ENCODE assay signal across 28 mouse cellular contexts in genomic region chr8:64647148-64647547, GRCm38 (mm10). TPM values are rescaled to one million over a fixed set of nuclear protein-coding genes. Genes with fewer than 3 reads are reported as not detected.
A peak's percentile ranks its signal among the peaks of the same experiment; 100 is the strongest.
DNase-seq lines count a peak whose midpoint lies in the region; ATAC-seq and TF ChIP-seq lines count a peak whose summit lies in the region.
"Had no signal": no experiment of that assay in that cellular context is flagged by ENCODE, and none has a peak within 500 bp of the region (broad histone marks: within the 10 kb centered on the region; RNA-seq: fewer than 3 reads in every experiment).

No protein-coding gene starts in this region.

- no peaks in the 10 kb centered on the region for H3K9me3 ChIP-seq in stomach, embryonic 16.5 days (replicated peaks; ENCODE audit: control insufficient read depth, low read length)
- H3K9me3 ChIP-seq: embryonic facial prominence, embryonic 12.5 days; G1E; heart, embryonic 15.5 days; hindbrain, embryonic 13.5 days; limb, embryonic 13.5 days; lung, embryonic 15.5 days; midbrain, embryonic 12.5 days had no signal

- intact Hi-C loops in gastrocnemius, adult 2 months (cut with DNase I), result no loop called here

- no peak; the same call in 1 of the 2 replicates for ATAC-seq in stomach, embryonic 16.5 days (ENCODE audit: insufficient read depth, low FRiP score)
- ATAC-seq: forebrain, embryonic 16.5 days; inflammation-experienced regulatory T-cells, adult 6 months had no signal

- no peaks in the 10 kb centered on the region for H3K36me3 ChIP-seq in stomach, embryonic 16.5 days (ENCODE audit: control insufficient read depth, insufficient read depth, low read length)
- H3K36me3 ChIP-seq: embryonic facial prominence, embryonic 12.5 days; G1E; heart, embryonic 15.5 days; hindbrain, embryonic 13.5 days; limb, embryonic 13.5 days; lung, embryonic 15.5 days; midbrain, embryonic 12.5 days had no signal

- H3K4me1 ChIP-seq in cortical plate, adult 2 months (ENCODE audit: control insufficient read depth, insufficient read depth, low read length), result peaks cover 23% of the 10 kb centered on the region; the same call in 1 of the 2 replicates
- no peaks in the 10 kb centered on the region for H3K4me1 ChIP-seq in stomach, embryonic 16.5 days (ENCODE audit: control insufficient read depth, insufficient read depth, low read length)
- H3K4me1 ChIP-seq: embryonic facial prominence, embryonic 12.5 days; hindbrain, embryonic 13.5 days; lung, embryonic 15.5 days; midbrain, embryonic 12.5 days had no signal

- no peak overlapping the region for H3K4me2 ChIP-seq in stomach, embryonic 16.5 days (ENCODE audit: low read depth, low read length)
- H3K4me2 ChIP-seq: embryonic facial prominence, embryonic 12.5 days; heart, embryonic 15.5 days; hindbrain, embryonic 13.5 days; limb, embryonic 13.5 days; liver, embryonic 11.5 days; lung, embryonic 15.5 days; midbrain, embryonic 12.5 days had no signal

- H3K27me3 ChIP-seq in stomach, embryonic 16.5 days (ENCODE audit: control insufficient read depth, insufficient read depth, low read length), result no peaks in the 10 kb centered on the region
- H3K27me3 ChIP-seq: embryonic facial prominence, embryonic 12.5 days; heart, embryonic 15.5 days; hindbrain, embryonic 13.5 days; limb, embryonic 13.5 days; lung, embryonic 15.5 days; midbrain, embryonic 12.5 days had no signal

- no peak overlapping the region for H3K4me3 ChIP-seq in gastrocnemius, adult 2 months
- no peak overlapping the region for H3K4me3 ChIP-seq in layer of hippocampus, adult 2 months
- H3K4me3 ChIP-seq in cortical plate, adult 2 months (ENCODE audit: insufficient read depth, low read length), result no peak overlapping the region
- no peak overlapping the region for H3K4me3 ChIP-seq in stomach, embryonic 16.5 days (replicated peaks; ENCODE audit: low read length)
- H3K4me3 ChIP-seq: embryonic facial prominence, embryonic 12.5 days; erythroblast, embryonic 14.5 days; heart, embryonic 15.5 days; hindbrain, embryonic 13.5 days; limb, embryonic 13.5 days; lung, embryonic 15.5 days; midbrain, embryonic 12.5 days had no signal

- WGBS in stomach, embryonic 16.5 days, result 73% methylated on average over 3 of the region's 3 CpGs

- DNase-seq in gastrocnemius, adult 2 months, result no peak
- no peak for DNase-seq in gastrocnemius, postnatal 25 days
- no peak for DNase-seq in layer of hippocampus, adult 2 months (ENCODE audit: low spot score in 2 of 2)
- DNase-seq in layer of hippocampus, adult 11-12 months (ENCODE audit: low spot score), result no peak
- DNase-seq in T-cell, adult 2 months (ENCODE audit: low spot score), result no peak
- DNase-seq: adrenal gland, adult 2 months; adrenal gland, postnatal 36 days; cerebellum, postnatal 14 days; heart, postnatal 4 days; kidney, adult 9 months; kidney, postnatal 10 days; lung, postnatal 36 days; right cerebral cortex, adult 18-20 months; spleen, adult 18-20 months; thymus, postnatal 4 days had no signal

- TF ChIP-seq POLR2A in cortical plate, adult 2 months (IDR thresholded peaks at IDR 0.05; ENCODE audit: extremely low read depth, insufficient read depth, low read length), result no peak

- peak overlapping the region; percentile 70 for H3K27ac ChIP-seq in gastrocnemius, adult 2 months
- H3K27ac ChIP-seq in layer of hippocampus, adult 2 months, result peak overlapping the region; percentile 93
- H3K27ac ChIP-seq in cortical plate, adult 2 months (ENCODE audit: insufficient read depth, low read length), result peak overlapping the region; percentile 2; the same call in 1 of the 2 replicates
- H3K27ac ChIP-seq in stomach, embryonic 16.5 days (ENCODE audit: low read length), result peak overlapping the region; percentile 58
- H3K27ac ChIP-seq: embryonic facial prominence, embryonic 12.5 days; heart, embryonic 15.5 days; hindbrain, embryonic 13.5 days; limb, embryonic 13.5 days; lung, embryonic 15.5 days; midbrain, embryonic 12.5 days had no signal

- no peak overlapping the region for H3K9ac ChIP-seq in stomach, embryonic 16.5 days (ENCODE audit: low read length)
- H3K9ac ChIP-seq: embryonic facial prominence, embryonic 12.5 days; heart, embryonic 15.5 days; hindbrain, embryonic 13.5 days; limb, embryonic 13.5 days; lung, embryonic 15.5 days; midbrain, embryonic 12.5 days had no signal

- no peak for TF ChIP-seq CTCF in gastrocnemius, adult 2 months (IDR thresholded peaks at IDR 0.05)
- no peak for TF ChIP-seq CTCF in layer of hippocampus, adult 2 months (conservative IDR thresholded peaks at IDR 0.05)
- no peak for TF ChIP-seq CTCF in cortical plate, adult 2 months (IDR thresholded peaks at IDR 0.05; ENCODE audit: extremely low read depth, insufficient read depth, low read length)

RNA-seq across cellular contexts. Expression of gene Cpe, which starts 45.7 kb away (rescaled TPM):
- 100 to 1,000 TPM; 196 to 239 TPM for total RNA-seq in gastrocnemius, adult 2 months (2021)
- total RNA-seq in gastrocnemius, postnatal 25 days (2021), result 100 to 1,000 TPM; 193 to 218 TPM
- 1,000 to 10,000 TPM; 2,581 to 2,789 TPM for total RNA-seq in layer of hippocampus, adult 2 months (2021)
- polyA plus RNA-seq in cortical plate, adult 2 months (2012; rRNA removed), result 1,729 and 1,769 TPM in 2 replicates
- 122 and 151 TPM in 2 replicates for polyA plus RNA-seq in stomach, embryonic 16.5 days (2015; fragmentation: Nextera tagmentation; extraction: Ambion mirVana)
- polyA plus RNA-seq: erythroblast, embryonic 14.5 days; G1E had no signal

Comparison
In these comparisons a context has a peak if more than half of its experiments do, and no peak if none do; other contexts are left out.
1. H3K27ac ChIP-seq: peak in every context shown above with its lines; median percentile 93 in layer of hippocampus, adult 2 months; 70 in gastrocnemius, adult 2 months; 58 in stomach, embryonic 16.5 days; 2 in cortical plate, adult 2 months.
2. RNA of gene Cpe, which starts 45.7 kb away (total RNA-seq): 2,581 to 2,789 TPM in layer of hippocampus, adult 2 months; 196 to 239 TPM in gastrocnemius, adult 2 months and 193 to 218 TPM in gastrocnemius, postnatal 25 days; every median in the first group is over 10 times any median in the second.